Mouse (Mus musculus) c-Kit-negative CD71-positive TER-119-positive erythroid progenitor cells, embryonic 14.5 days (primary cell): Measurements from ENCODE around the gene Ddx25.

Experiments
- DNase-seq: peaks from one replicate; pipeline ENCODE4 v3.0.0-alpha.2; 2013; ENCODE audit warnings: low read depth, low spot score

The Ddx25 gene

DNA sequence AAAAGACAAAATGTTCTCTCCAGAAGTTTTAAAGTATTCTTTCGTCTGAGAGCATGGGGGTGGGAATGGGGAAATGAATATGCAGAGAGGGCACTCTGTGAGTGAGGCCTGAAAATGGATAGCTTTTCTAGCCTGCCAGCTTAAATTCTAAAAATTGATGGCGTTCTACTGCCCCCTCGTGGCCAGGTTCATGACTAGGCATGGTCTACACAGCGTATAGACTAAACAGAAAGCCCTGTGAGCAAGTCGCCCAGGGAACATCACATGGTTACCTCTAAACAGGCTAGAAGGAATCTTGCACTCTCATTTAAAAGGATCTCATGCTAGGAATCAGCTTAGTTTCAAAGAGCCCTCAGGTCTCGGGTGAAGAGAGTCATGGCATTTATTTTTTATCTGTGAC is 16.8 kb downstream of the Ddx25 start:
- DNase-seq = peak; percentile 27

DNA sequence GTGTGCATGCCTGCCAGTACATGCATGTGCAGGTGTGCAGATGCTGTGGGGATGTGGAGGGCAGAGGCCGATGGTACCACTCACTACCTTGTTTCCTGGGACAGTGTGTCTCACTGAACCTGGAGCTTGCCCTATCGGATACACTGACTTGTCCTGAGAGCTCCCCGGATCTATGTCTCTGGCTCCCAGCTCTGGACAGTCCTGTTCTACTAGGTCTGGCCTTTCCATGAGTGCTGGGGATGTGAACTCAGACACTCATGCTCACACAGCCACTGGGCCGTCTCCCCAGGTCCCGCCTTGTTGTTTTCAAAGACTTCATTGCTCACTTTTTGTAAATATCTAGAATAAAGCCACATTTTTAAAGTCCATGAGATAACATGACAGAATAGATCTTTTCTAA is 17.3 kb downstream of the Ddx25 start:
- DNase-seq = no peak

DNA sequence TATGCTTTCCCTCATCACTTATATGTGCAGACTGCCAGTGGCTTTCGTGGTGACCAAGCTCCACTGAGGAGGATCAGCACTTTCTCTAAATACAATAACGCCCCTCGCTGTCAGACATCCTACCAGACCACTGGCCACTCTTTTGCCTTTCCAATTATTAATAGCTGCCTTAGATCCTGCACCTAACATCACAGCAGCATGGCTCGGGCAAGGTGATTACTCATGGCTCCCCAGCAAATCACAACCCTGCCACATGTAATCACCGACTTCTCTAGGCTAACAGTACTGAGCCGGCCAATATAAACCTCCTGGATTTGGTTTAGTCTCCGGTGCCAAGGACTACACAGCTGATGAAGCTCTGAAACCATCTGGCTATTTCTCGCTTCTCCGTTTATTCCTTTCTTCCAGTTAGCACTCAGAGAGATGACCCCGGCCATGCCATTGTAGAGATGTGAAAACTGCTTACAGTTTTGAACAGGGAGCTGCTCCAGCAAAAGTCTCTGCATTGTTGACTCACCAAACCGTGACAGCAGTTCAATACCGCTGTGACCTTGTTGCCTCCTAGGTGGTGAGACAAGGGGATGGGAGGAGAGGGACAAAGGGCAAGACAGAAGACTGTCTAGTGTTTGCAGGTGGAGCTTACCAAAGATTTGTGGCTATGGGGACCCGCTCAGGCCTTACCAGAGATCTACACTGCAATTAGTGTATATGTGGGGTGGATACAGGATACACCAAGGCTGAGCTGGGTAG is 19.2 kb downstream of the Ddx25 start:
- DNase-seq = no peak

DNA sequence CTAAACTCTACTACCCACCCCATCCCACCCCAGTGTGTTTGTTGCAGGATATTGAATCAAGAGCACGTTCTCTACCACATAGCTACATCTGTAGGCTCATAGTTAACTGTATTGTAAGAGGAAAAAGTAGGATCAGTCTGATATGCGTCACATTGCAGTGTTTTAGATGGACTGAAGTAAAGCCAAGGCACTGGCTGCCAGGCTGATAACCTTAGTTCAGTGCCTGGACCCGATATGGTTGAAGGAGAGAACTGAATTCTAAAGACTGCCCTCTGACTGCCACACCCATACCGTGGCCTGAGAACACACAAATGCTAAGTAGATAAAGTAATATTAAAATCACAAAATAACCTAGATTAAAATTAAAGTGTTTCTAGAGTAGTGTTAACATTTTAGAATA is 22.5 kb downstream of the Ddx25 start:
- DNase-seq = no peak

DNA sequence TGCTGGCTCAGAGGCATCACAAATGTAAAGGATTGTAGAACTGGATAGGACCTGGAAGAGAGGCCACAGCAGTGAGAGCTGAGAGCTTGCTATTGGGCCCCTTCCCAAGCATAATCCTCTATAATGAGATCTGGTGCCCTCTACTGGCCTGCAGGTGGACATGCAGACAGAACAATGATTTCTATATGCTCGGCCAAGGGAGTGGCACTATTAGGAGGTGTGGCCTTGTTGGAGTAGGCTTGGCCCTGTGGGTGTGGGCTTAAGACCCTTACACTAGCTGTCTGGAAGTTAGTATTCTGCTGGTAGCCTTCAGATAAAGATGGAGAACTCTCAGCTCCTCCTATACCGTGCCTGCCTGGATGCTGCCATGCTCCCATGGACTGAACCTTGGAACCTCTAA is 23.2 kb downstream of the Ddx25 start:
- no peak for DNase-seq

DNA sequence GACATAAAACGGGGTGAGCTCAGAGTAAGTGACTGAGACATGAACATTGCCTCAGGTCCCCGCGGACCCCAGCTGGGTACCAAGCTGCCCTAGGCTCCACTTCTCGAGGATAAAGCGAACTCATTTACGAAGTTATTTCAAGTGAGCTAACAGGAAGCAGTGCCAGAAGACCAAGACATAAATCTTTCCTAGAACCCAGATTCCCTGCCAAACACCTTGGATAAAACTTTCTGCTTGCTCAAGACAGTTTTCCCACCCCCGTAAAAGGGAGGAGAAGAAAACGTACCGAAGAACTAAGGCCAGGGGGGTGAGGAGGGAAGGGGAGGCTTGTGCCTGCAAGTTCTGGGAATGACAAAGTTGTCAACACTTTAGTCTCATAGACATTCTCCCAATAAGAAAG is 25.1 kb downstream of the Ddx25 start:
- no peak for DNase-seq

DNA sequence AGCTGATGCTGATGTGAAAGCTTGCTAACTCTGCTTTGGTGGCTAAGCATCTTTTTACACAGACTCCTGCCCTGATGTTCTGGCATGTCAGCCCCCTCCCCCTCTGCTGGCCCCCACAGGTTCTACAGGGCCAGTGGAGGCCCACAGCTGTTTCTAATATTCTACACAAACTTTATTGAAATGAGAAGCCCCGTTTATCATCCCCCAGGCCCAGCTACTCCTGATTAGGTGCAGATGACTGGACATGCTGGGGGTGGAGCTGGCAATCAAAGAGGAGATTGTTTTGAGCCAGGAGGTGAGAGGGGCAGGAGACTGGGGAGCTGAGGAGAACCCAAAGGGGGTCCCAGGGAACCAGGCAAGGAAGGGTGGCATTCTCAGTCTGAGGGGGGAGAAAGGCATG is 28.5 kb downstream of the Ddx25 start:
- no peak for DNase-seq

DNA sequence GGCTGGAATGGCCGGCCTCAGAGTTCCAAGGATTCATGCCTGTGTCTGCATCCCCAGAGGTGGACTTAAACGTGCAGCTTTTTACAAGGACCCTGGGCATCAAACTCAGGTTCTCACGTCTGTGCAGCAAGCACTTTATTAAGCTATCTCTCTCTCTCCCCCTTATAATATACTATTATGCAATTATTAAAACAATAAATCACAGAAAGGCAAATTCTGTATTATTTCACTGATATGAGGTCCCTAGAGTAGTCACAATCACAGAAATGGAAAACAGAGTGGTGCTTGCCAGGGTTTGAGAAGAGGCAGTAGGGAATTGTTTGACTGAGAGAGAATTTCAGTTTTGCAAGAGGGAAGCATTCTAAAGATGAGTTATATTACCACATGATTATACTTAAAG is 29.2 kb downstream of the Ddx25 start:
- no peak for DNase-seq

DNA sequence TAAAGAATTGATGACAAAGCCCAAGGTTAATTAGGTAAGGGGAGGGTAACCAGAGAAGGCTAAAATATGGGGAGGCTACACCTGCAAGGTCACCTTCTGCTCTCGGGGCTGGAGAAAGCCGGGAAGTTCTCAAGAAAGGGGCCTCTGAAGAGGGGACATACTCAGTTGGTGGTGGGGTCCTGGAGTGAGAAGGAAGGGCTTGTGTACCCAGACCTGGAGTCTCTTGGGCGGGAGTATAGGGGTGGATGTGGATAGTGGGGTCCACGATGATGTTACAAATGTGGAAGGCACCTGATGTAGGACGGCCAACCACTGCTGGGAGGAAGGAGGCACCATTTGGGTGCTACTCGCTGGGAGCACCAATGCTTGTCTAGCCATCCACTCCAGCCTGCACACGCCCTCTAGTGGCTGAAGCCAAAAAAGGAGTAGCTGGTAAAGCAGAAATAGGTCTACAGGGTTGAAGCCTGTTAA is 34.4 kb downstream of the Ddx25 start:
- no peak for DNase-seq

DNA sequence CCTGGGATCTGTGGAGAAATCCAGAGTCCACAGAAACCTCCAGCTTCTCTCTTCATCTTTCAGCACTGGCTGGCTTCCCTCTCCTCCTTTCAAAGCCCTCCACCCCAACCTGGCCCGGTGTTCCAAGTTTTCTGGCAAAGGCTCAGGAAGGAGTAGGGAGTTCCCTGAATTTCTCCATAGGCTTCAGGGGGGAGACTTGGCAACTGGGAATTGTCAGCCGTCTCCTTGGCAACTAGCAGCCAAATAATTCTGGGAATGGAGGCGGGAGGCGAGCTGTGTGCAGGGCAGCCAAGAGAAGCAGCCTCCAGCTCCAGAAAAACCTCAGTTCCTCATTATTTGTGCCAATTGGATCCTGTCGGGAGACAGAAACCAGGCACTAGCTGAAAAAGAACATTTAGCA is 34.8 kb downstream of the Ddx25 start:
- DNase-seq = no peak

DNA sequence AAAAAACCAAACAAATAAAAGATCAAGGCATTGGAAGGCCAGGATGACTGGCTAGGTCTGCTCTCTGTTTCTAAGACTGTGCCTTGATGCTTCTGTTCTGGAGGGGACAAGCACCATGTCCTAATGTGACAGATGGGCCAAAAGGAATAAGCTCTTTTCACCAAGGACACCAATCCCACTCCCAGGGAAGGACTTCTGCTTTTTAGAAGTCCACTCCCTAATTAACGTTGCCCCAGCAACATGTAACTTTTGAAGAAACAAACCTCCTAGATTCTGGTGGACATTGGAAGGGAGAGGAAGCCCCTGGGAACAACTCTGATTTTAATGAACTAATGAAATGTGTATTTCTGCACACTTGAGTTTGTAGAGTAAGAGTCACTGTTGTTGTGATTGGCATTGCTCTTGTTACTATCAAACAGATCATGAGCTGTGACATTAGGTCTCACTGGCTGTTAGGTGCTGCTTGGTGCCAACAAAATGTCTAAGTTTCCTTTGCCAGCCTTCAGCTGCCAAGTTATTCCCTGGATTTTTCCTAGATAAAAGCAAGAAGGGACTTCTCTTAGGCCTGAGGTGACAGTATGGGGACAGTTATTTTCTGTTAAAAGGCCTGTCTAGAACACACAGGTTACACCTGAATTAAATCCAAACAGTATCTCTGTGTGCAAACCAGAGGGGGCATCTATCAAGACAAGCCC is 35.4 kb downstream of the Ddx25 start:
- no peak for DNase-seq

DNA sequence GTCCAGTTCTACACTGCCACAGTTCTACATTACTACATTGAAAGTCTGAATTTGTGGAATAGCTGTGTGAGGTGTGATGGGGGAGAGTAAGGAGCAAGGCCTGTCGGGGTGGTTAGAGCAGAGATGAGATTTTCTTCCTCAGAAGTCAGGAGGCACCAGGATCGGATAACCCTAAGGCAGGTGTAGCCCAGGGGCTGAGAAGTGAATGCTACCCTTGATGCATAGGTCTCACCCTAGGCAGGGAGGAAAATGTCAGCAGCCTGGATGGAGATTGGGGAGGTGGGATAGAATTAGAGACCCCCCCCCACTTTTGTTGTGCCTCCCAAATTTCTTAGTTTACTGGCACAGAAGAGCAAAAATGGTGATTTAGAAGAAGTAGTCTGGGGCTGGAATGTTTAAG is 36.1 kb downstream of the Ddx25 start:
- no peak for DNase-seq

DNA sequence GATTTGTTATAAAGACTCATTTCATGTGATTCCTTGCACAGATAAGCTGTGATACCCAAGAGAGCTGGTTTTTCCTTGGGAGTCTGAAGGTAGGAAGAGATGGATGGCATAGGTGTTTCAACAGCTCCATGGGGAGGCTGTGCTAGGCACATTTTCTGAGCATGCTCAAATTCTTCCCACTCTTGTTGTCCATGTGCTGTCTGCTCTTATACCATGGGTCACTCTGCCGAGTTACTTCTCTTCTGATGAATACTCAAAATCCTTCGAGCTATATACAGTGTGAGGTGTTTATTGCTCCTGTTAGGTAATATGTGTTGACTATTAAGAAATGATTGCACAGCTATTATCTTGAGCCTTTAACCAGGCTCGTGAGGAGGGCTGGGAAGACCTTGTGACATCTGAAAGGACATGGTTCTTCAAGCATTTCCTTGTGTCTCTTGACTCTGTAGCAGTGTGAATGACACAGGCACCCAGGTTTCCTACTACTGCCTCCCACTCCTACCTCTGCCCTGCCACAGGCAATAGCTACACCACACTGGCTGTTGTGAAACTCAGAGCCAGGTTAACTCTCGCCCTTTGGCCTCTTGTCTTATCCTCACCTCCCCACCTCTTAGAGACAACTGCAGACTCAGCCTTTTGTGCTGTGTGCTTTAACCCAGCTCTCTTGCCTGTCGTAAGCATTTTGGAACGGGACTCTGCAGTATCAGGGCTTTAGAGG is 37.5 kb downstream of the Ddx25 start:
- DNase-seq = no peak

DNA sequence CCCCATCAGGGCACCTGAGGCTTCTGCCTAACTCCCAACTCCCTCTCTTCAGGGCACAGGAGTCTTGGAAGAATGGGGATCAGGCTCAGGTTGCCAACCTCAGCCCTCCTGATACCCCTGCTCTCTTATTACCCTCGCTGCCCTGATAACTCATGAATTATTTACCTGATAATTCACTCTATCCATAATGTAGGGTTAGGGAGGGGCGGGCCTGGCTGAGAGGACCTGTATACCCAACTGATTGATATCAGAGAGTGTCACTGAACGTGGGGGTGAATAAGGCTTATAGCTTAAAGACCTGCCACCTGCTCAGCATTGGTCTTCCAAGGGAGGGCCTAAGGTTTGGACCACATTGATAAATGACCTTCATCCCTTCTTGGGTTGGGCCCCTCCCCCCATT is 40.2 kb downstream of the Ddx25 start, which contains the start of gene Gm1113:
TSS of gene Gm1113 (minus strand) at position 101 of the 400 bp plus-strand sequence.
- DNase-seq = no peak

DNA sequence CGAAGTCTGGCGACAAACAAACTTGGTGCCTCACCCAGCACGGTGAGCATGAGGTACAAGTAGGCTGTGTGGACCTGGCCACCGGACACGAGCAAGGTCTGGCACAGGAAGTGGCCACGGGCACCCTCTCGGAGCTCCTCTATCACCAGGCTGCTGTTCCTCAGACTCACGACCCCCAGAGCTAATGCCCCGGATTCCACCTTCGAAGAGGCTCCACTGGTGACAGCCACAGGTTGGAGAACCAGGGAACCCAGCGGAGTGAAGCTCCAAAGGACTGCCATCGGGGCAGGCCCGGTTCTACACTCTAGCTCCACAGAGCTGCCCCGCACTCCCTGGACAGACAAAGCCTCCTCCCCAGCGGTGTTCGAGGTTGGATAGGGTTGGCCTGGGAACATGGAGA is 41.6 kb downstream of the Ddx25 start:
- DNase-seq = no peak

DNA sequence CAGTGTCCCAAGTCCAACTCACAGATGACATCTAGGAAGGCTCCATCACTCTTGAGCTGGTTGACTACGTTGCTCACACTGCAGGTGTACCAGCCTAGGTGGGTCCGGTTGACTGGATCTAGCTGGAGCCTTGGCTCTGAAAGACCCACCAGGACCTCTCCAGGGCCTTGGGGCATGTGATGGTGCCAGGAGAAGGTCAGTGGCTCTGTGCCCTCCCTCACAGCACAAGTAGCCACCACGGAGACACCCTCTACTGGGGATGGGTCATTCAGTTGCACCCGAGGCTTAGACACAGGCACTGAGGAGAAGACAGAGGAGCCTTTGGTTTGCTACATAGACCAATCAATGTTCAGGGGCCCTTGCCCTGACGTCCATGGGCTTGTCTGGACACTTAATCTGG is 42.1 kb downstream of the Ddx25 start:
- no peak for DNase-seq

DNA sequence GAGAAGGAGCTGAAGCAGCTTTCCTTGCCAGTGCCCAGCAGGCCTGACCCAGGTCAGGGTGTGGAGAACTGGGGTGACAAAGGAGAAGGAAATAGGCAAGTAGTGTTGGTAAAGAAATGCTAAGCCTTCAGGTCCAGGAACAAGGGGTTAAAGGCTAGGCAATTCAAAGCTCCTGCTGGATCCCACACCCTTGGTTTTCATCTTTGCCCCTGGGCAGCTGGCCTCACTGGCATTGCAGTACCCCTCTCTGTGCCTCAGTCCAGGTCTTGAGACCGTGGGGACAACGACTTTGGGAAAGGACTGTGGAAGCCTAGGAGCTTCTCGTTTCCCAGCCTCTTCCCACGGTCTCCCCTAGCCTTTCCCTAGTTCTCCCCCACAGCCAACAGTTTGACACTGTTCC is 44.4 kb downstream of the Ddx25 start:
- no peak for DNase-seq

DNA sequence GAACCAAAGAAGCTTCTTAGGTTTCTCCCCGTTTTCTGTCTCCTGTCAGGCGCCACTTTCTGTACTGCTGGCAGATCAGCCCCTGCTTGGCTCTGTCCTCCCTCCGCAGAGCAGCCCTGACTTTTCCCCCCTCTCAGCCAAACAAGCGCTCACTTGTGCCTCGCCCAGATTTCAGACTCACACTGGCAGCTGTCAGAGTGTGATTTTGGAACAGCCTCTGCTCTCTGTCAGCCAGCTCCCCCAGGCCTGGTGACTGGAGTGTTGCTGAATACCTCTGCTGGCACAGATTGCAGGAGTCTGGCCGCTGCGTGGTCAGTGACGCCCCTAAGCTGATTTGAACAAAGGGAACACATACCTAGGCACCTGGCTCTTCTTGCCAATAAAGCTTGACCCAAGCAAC is 50.1 kb downstream of the Ddx25 start:
- no peak for DNase-seq

DNA sequence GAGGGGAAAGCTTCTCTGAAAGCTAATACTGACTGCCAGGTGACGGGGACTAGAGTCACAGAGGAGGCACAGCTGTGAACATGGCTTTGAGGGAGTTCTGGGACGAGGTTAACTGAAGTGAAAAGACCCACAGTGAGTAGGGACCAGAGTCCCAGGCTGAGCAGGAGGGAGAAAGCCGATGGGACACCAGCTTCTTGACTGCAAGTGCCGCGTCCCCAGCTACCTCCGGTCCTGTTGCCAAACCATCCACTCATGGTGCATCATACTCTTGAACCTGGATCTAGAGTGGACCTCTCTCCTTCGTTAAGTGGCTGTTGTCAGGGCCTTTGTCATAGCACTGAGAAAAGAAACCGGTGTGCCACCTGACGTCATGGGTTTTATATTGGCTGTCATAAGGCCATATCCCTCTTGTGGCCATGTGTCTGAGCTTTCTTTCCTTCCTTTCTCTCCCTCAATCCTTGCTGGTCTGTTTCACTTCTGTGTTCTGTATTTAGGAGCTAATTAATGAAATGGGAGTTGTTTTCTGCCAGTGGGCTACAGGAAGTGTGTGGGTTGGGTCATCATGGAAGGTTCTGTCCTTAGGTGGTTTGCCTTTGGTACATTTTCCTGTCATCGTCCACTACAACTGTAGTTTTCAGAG is 55.8 kb downstream of the Ddx25 start:
- DNase-seq = no peak

DNA sequence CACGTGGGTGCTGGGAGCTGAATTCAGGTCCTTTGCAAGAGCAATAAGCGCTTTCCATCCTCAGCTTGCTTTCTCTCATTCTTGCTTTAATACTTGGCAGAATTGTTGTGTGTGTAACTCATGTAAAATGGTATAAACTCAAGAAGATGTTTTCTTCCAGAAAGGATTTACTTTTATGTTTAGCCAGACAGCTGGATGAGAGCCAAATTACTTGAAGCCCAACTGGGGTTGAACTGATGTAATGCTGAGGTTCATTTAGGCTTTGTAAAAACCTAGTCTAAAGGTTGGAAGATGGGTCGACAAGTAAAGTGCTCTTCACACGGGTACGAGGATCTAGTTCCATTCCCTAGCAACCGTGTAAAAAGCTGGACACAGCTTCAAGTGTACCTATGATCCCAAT is 58.4 kb downstream of the Ddx25 start:
- no peak for DNase-seq

DNA sequence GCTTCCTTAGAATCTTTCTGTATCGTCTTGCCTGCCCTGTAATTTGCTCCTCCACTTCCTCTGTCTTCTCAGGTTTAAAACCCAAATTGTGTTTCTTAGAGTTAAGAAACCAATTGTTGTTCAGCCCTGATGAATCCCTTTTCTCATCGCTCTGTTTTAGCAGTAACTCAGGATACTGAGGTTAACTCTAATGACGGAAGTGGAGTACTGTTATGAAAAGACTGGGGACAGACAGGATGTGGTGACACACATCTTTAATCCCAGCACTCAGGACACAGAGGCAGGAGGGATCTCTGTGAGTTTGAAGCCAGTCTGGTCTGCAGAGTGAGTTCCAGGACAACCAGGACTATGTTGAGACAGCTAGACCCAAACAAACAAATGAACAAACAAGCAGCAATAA is 62.9 kb downstream of the Ddx25 start:
- DNase-seq = no peak

DNA sequence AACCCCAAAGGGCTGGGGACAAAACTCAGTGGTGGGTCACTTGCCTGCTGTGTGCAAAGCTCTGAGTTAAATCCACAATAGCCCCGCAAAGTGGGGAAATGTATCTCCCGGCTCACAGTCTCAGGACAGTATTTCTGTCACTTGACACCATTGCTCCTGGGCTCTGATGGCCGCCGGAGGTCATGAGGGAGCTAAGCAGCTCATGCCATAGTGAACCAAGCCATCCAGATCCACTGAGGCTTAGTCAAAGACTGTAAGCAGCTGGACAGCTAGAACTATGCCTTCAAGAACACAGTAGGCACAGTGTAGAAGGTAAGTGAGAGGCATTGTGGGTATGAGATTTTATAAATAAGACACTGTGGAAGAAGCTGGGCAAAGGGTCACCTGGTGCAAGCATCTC is 63.4 kb downstream of the Ddx25 start:
- DNase-seq = no peak
